Mouse (Mus musculus) MEL (cell line): ENCODE data around the gene Ric8b. TPM values are rescaled to one million over a fixed set of nuclear protein-coding genes. Genes with fewer than 3 reads are reported as not detected.

Source experiments
- DNase-seq: peaks from one replicate; pipeline ENCODE4 v3.0.0; 2011; ENCODE audit warnings: low read depth, low spot score
- H3K27ac ChIP-seq: 2 replicates; pipeline ENCODE4 v1.5.1; 2012; ENCODE audit warnings: low read depth, mild to moderate bottlenecking, control low read depth, low read length, moderate library complexity; ENCODE audit not compliant: control insufficient read depth
- H3K27me3 ChIP-seq, 2 experiments: fragments of 150-350 bp in 1 of 2; sonication (generic) in 1 of 2; 2 replicates each; pipeline ENCODE4 v1.6.1; 2012; ENCODE audit warnings: low read length in 2 of 2, mild to moderate bottlenecking in 2 of 2, improper control_type of control experiment in 1 of 2, moderate library complexity in 1 of 2; ENCODE audit not compliant: insufficient read depth in 2 of 2, control insufficient read depth in 1 of 2
- H3K36me3 ChIP-seq, 2 experiments: 2 replicates each; pipeline ENCODE4 v1.6.1; 2012 to 2014; ENCODE audit warnings: low read length in 2 of 2, improper control_type of control experiment in 1 of 2, inconsistent platforms in 1 of 2, mild to moderate bottlenecking in 1 of 2; ENCODE audit not compliant: insufficient read depth in 2 of 2, control insufficient read depth in 1 of 2
- H3K4me1 ChIP-seq, 2 experiments: fragments of 150-350 bp in 1 of 2; sonication (generic) in 1 of 2; 2 replicates each; pipeline ENCODE4 v1.6.1; 2012; ENCODE audit warnings: low read length in 2 of 2, improper control_type of control experiment in 1 of 2, mild to moderate bottlenecking in 1 of 2; ENCODE audit not compliant: insufficient read depth in 2 of 2, control insufficient read depth in 1 of 2
- H3K4me3 ChIP-seq, 2 experiments: fragments of 150-350 bp in 1 of 2; sonication (generic) in 1 of 2; 2 replicates each; pipeline ENCODE4 v1.5.1; 2012; ENCODE audit warnings: low read depth in 2 of 2, low read length in 2 of 2, mild to moderate bottlenecking in 2 of 2, moderate library complexity in 2 of 2, control low read depth in 1 of 2, improper control_type of control experiment in 1 of 2; ENCODE audit not compliant: control insufficient read depth in 1 of 2, insufficient read depth in 1 of 2
- H3K79me2 ChIP-seq: 2 replicates; pipeline ENCODE4 v1.6.1; 2012; ENCODE audit warnings: mild to moderate bottlenecking, low read length, moderate library complexity; ENCODE audit not compliant: control insufficient read depth, poor library complexity, insufficient read depth
- H3K9ac ChIP-seq: 2 replicates; pipeline ENCODE4 v1.6.1; 2012; ENCODE audit warnings: low read depth, mild to moderate bottlenecking, control low read depth, low read length, moderate library complexity; ENCODE audit not compliant: control insufficient read depth, poor library complexity, severe bottlenecking
- H3K9me3 ChIP-seq: fragments of 150-350 bp; sonication (generic); replicated peaks from 2 replicates; pipeline ENCODE4 v1.6.1; 2012; ENCODE audit warnings: mild to moderate bottlenecking, low read length, improper control_type of control experiment, moderate library complexity; ENCODE audit not compliant: insufficient read depth
- CHD1 ChIP-seq: IDR thresholded peaks from 2 replicates; pipeline ENCODE4 v1.6.1; 2012; ENCODE audit warnings: low read depth, mild to moderate bottlenecking, inconsistent platforms, low read length, improper control_type of control experiment
- CTCF ChIP-seq, 3 experiments: IDR thresholded peaks in 2 of 3; conservative IDR thresholded peaks in 1 of 3; 2 replicates each; pipeline ENCODE4 v1.5.1; 2011 to 2012; ENCODE audit warnings: low read length in 3 of 3, low read depth in 2 of 3, mild to moderate bottlenecking in 2 of 3, improper control_type of control experiment in 1 of 3, inconsistent platforms in 1 of 3, mixed read lengths in 1 of 3, moderate library complexity in 1 of 3; ENCODE audit not compliant: control insufficient read depth in 1 of 3, insufficient read depth in 1 of 3, poor library complexity in 1 of 3, severe bottlenecking in 1 of 3
- E2F4 ChIP-seq: IDR thresholded peaks from 2 replicates; pipeline ENCODE4 v1.6.1; 2011; ENCODE audit warnings: low read depth, low read length, improper control_type of control experiment, borderline replicate concordance
- EP300 ChIP-seq, 2 experiments: IDR thresholded peaks; 2 replicates each; pipeline ENCODE4 v1.6.1; 2011; ENCODE audit warnings: improper control_type of control experiment in 2 of 2, low read length in 2 of 2, low read depth in 1 of 2, mild to moderate bottlenecking in 1 of 2
- ETS1 ChIP-seq: IDR thresholded peaks from 2 replicates; pipeline ENCODE4 v1.6.1; 2012; ENCODE audit warnings: low read depth, mild to moderate bottlenecking, inconsistent platforms, low read length, improper control_type of control experiment, moderate library complexity
- GABPA ChIP-seq: IDR thresholded peaks from 2 replicates; pipeline ENCODE4 v1.6.1; 2012; ENCODE audit warnings: low read depth, mild to moderate bottlenecking, inconsistent platforms, low read length, improper control_type of control experiment, moderate library complexity
- HCFC1 ChIP-seq: IDR thresholded peaks from 2 replicates; pipeline ENCODE4 v1.6.1; 2012; ENCODE audit warnings: low read depth, mild to moderate bottlenecking, inconsistent platforms, low read length, improper control_type of control experiment, moderate library complexity
- KAT2A ChIP-seq: conservative IDR thresholded peaks from 2 replicates; pipeline ENCODE4 v1.6.1; 2012; ENCODE audit warnings: low read depth, low read length, improper control_type of control experiment, inconsistent platforms
- MAZ ChIP-seq: IDR thresholded peaks from 2 replicates; pipeline ENCODE4 v1.6.1; 2012; ENCODE audit warnings: low read depth, mild to moderate bottlenecking, inconsistent platforms, low read length, improper control_type of control experiment
- MEF2A ChIP-seq: IDR thresholded peaks from 2 replicates; pipeline ENCODE4 v1.6.1; 2014; ENCODE audit warnings: low read depth, mild to moderate bottlenecking, inconsistent platforms, low read length, improper control_type of control experiment; ENCODE audit not compliant: poor library complexity, insufficient replicate concordance, severe bottlenecking; ENCODE audit errors: extremely low read depth
- MXI1 ChIP-seq: IDR thresholded peaks from 2 replicates; pipeline ENCODE4 v1.6.1; 2011; ENCODE audit warnings: mild to moderate bottlenecking, low read depth, low read length, improper control_type of control experiment
- MYB ChIP-seq: IDR thresholded peaks from 2 replicates; pipeline ENCODE4 v1.6.1; 2011; ENCODE audit warnings: mild to moderate bottlenecking, low read depth, low read length, improper control_type of control experiment
- MYC ChIP-seq: IDR thresholded peaks from 2 replicates; pipeline ENCODE4 v1.6.1; 2011; ENCODE audit warnings: low read depth, mild to moderate bottlenecking, low read length, improper control_type of control experiment, moderate library complexity
- NELFE ChIP-seq: IDR thresholded peaks from 2 replicates; pipeline ENCODE4 v1.6.1; 2011; ENCODE audit warnings: low read depth, low read length, improper control_type of control experiment
- RAD21 ChIP-seq: IDR thresholded peaks from 2 replicates; pipeline ENCODE4 v1.6.1; 2011; ENCODE audit warnings: mild to moderate bottlenecking, low read depth, low read length, improper control_type of control experiment
- RCOR1 ChIP-seq: IDR thresholded peaks from 2 replicates; pipeline ENCODE4 v1.6.1; 2012; ENCODE audit warnings: low read depth, mild to moderate bottlenecking, inconsistent platforms, low read length, improper control_type of control experiment
- SIN3A ChIP-seq: IDR thresholded peaks from 2 replicates; pipeline ENCODE4 v1.6.1; 2012; ENCODE audit warnings: low read length, improper control_type of control experiment, inconsistent platforms
- TAL1 ChIP-seq: IDR thresholded peaks from 2 replicates; pipeline ENCODE4 v1.6.1; 2012; ENCODE audit warnings: mild to moderate bottlenecking, inconsistent platforms, low read length, moderate library complexity, mixed read lengths
- UBTF ChIP-seq: IDR thresholded peaks from 2 replicates; pipeline ENCODE4 v1.6.1; 2012; ENCODE audit warnings: low read depth, mild to moderate bottlenecking, inconsistent platforms, low read length, improper control_type of control experiment, moderate library complexity, borderline replicate concordance; ENCODE audit not compliant: insufficient read depth
- USF1 ChIP-seq: IDR thresholded peaks from 2 replicates; pipeline ENCODE4 v1.6.1; 2014; ENCODE audit warnings: low read depth, mild to moderate bottlenecking, inconsistent platforms, low read length, improper control_type of control experiment, moderate library complexity
- USF2 ChIP-seq, 2 experiments: IDR thresholded peaks; 2 replicates each; pipeline ENCODE4 v1.6.1; 2011 to 2012; ENCODE audit warnings: improper control_type of control experiment in 2 of 2, low read length in 2 of 2, borderline replicate concordance in 1 of 2, inconsistent platforms in 1 of 2, low read depth in 1 of 2, mild to moderate bottlenecking in 1 of 2; ENCODE audit not compliant: insufficient read depth in 1 of 2
- ZMIZ1 ChIP-seq: IDR thresholded peaks from 2 replicates; pipeline ENCODE4 v1.6.1; 2012; ENCODE audit warnings: low read depth, mild to moderate bottlenecking, inconsistent platforms, low read length, improper control_type of control experiment, moderate library complexity
- polyA plus RNA-seq, 2 experiments: library from polyadenylated mRNA; stranded (reverse) in 1 of 2; unstranded in 1 of 2; fragments of >175 nt in 1 of 2; fragments of >200 nt in 1 of 2; gene quantifications; 2 replicates each; pipeline versions ENCODE4 v1.2.1 to v1.2.4; 2012; ENCODE audit warnings: low replicate concordance in 2 of 2, low read depth in 1 of 2; ENCODE audit not compliant: insufficient read length in 2 of 2, insufficient read depth in 1 of 2, missing spikeins in 1 of 2
- total RNA-seq: library from RNA; depleted of rRNA; stranded (reverse); fragments of 300-350 nt; gene quantifications from 2 replicates; pipeline ENCODE4 v1.2.3, GENCODE M21; 2012

Gene Ric8b
- total and polyA plus RNA-seq, 3 experiments = 6.3 to 8.6 TPM; not detected in 1

GRCm38 (mm10) chr10:84901676-84902075 lies 15.7 kb upstream of the Ric8b start:
- Histone ChIP-seq H3K36me3 (peaks cover 0 to 22% of the 10 kb centered on the region in 2 experiments; a peak in 2 of 4 replicates), H3K9ac (no peak overlapping the region), H3K4me3 (no peak overlapping the region), H3K27ac (no peak overlapping the region), H3K79me2 (no peaks in the 10 kb centered on the region), H3K9me3 (no peaks in the 10 kb centered on the region), H3K4me1 (peaks cover 0 to 29% of the 10 kb centered on the region in 2 experiments), H3K27me3 (no peaks in the 10 kb centered on the region)
- no peak for DNase-seq
- TF ChIP-seq USF2 (IDR thresholded peaks at IDR 0.05; ENCODE audit: borderline replicate concordance in 1 of 2, insufficient read depth in 1 of 2, low read depth in 1 of 2, low read length in 2 of 2) (no peak), E2F4 (no peak), GABPA (no peak), HCFC1 (no peak), MAZ (no peak), MXI1 (no peak), KAT2A (no peak), CTCF (IDR thresholded peaks at IDR 0.05 in 2 of 3, conservative IDR thresholded peaks at IDR 0.05 in 1 of 3; ENCODE audit: control insufficient read depth in 1 of 3, insufficient read depth in 1 of 3, low read depth in 2 of 3, low read length in 3 of 3, poor library complexity in 1 of 3, severe bottlenecking in 1 of 3) (no peak), ETS1 (no peak), SIN3A (no peak), TAL1 (no peak), MEF2A (no peak), USF1 (no peak), EP300 (IDR thresholded peaks at IDR 0.05; ENCODE audit: low read depth in 1 of 2, low read length in 2 of 2) (no peak), UBTF (no peak)

DNA sequence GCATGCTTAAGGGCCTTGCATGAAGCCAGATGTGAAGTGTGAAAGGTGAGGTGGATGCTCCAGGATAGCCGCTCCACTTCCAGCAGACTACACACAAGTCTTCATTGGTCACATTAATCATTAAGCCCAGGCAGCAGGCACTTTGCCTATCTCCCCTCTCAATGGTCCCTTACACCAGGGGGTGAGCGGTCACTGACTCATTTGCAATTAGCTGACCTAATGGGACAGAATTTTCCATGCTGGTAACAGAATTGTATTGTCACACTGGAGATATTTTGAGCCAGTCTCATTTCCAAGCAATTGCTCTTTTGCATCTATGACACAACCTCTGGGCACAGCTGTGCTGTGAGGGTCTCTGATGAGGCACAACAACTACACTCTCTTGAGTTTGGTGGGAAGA lies 15.2 kb upstream of the Ric8b start:
- Histone ChIP-seq H3K9ac (no peak overlapping the region), H3K36me3 (peaks cover 0 to 22% of the 10 kb centered on the region in 2 experiments; a peak in 2 of 4 replicates), H3K4me1 (peaks cover 0 to 27% of the 10 kb centered on the region in 2 experiments), H3K9me3 (no peaks in the 10 kb centered on the region), H3K79me2 (no peaks in the 10 kb centered on the region), H3K27ac (no peak overlapping the region), H3K27me3 (no peaks in the 10 kb centered on the region), H3K4me3 (no peak overlapping the region)
- DNase-seq = no peak
- TF ChIP-seq RAD21 (no peak), MYC (no peak), E2F4 (no peak), NELFE (no peak), ZMIZ1 (no peak), CHD1 (no peak), MYB (no peak), ETS1 (no peak), RCOR1 (no peak), MEF2A (no peak), MAZ (no peak)
